Mouse (Mus musculus): ENCODE results near the gene Slco2a1.

DNA sequence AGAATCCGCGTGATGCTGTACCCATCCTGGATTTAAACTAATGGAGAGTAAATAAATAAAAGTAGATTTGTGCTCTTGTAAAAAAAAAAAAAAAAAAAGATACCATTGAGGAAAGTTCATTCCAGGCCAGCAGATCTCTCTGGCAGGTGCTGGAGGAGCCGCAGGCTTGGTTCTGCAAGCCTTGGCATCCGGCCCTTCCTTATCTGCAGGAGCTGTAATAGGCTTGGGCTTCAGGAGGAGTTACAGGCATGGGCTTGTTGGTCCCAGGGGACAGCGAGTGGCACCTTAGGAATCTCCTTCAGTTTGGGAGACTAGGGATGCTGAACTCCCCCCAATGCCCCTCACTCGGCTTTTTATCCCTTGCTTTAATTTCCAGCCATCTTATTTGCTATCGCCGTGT lies 80.3 kb downstream of the Slco2a1 start:
- no peak for TF ChIP-seq CTCF (conservative IDR thresholded peaks at IDR 0.05; ENCODE audit: low read length)
- no peak for TF ChIP-seq POU5F1 (IDR thresholded peaks at IDR 0.05; ENCODE audit: borderline replicate concordance, low read length)

All from E14TG2a.4 (cell line).